Mouse (Mus musculus): Measurements from ENCODE around the gene Dcaf1.

The Dcaf1 gene

DNA sequence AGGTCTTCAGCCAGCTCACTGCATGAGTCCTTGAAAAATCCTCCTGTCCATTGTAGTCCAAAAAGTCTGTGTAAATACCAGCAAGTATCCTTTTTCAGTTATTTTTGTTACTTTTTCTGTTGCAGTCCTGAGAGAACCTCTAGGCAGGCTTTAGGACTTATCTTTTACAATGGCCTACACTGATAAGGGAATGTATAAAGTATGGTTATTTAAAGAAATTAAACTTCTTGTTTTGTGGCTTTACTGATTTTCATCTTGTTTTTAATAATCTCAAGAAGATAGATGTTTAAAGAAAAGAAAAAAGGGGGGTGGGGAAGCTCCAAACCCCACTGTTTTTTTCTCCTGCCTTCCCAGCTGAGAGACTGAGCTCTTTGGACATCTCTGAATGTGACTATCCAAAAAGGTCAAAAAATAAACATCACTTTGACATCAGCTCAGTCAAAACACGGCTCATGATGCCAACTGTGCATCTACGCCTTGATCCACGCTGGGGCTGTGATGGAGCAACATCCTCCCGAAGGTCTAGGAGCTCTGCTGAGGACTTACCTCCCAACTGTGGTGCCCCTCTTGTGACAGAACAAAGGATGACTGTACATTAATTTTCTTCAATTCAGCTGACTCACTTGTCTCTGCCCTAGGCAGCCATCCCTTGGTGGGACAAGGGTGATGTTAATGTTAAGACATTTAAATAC lies 81.6 kb downstream of the Dcaf1 start:
- no peak for DNase-seq (ENCODE audit: low read depth in 1 of 2, low spot score in 2 of 2)

DNA sequence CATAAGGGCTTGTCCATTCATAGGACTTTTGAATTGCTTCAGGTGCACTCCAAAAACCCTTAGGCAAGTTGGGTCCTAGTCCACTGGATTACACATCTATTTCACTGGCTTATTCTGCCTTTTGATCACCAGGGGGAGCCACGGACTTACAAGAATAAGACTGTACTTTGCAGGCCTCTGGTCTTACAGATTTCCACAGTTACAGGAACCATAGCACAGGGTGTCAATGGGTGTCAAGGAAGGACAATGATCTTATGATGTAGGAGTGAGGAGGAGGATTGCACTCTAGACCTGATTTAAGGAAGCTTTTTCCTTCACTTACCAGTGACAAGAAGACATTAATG lies 82.1 kb downstream of the Dcaf1 start:
- DNase-seq (ENCODE audit: low read depth in 1 of 2, low spot score in 2 of 2) = no peak

DNA sequence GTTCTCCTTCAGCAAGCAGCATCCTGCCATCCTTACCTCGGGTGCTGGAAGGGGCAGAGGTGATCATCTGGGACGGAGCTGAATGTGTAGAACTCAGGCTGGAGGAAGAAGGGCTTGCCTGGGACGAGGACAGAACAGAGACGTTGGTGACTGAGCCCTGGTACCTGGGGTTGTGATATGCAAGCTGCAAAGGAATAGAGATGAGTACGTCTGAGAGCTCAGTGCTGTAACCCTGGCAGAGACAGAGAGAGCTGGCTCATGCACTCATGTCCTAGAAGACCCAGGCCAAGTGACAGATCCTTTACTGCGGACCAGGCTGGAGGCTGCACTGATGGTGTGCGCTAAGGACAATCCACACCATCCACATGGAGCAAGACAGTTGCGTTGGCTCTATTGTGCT lies 84.9 kb downstream of the Dcaf1 start:
- DNase-seq (ENCODE audit: low read depth in 1 of 2, low spot score in 2 of 2) = no peak

DNA sequence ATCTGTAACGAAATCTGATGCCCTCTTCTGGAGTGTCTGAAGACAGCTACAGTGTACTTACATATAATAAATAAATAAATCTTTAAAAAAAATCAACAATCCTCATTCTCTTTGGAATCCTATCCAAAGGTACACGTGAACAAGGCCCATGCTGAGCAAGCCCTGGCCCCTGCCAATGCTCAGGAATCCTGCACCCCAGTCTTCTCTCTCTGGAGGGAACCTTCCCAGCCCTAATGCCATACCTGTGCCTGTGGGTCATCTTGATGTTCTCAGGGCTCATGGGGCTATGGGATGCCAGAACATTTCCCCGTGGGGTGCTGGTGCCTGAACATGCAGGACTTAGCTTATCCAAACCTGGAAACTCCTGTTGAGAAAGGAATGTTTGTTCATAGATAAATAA lies 86.5 kb downstream of the Dcaf1 start:
- no peak for DNase-seq (ENCODE audit: low read depth in 1 of 2, low spot score in 2 of 2)

DNA sequence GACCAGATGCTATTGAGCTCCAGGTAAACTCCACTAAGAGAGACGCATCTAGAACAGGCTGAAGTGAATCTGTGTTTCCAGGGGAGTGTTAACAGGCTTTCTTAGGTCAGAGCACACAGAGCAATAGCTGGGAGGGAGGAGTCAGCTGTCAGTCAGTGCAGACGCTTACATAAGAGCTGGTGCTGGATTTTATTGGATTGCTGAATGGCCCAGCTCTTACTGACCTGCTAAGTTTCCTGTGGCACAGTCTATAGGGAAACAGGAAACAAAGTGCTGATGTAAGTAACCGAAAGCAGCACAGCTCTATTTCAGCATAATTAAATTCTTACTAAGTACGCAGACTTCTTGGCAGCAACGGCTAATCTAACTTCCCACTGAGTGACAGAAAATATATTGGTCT lies 87.0 kb downstream of the Dcaf1 start:
- no peak for DNase-seq (ENCODE audit: low read depth in 1 of 2, low spot score in 2 of 2)

DNA sequence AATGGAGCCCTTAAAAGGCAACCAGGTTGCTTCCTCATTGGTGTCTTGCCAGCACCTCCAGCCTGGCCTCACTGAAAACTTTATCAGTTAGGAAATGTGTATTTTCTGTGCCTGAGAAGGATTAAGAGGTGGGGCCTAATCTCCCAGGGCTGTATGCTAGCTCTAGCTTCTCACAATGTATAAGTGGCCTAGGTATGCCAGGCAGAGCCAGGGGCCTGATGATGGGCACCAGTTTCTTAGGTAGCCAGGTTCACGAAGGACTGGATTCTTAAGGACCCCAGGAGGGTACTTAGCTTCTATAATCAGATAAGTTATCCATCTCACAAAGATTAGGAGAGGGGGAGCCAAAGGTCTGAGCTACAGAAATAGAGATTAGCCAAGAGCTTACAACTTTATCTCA lies 90.0 kb downstream of the Dcaf1 start:
- DNase-seq (ENCODE audit: low read depth in 1 of 2, low spot score in 2 of 2) = no peak

DNA sequence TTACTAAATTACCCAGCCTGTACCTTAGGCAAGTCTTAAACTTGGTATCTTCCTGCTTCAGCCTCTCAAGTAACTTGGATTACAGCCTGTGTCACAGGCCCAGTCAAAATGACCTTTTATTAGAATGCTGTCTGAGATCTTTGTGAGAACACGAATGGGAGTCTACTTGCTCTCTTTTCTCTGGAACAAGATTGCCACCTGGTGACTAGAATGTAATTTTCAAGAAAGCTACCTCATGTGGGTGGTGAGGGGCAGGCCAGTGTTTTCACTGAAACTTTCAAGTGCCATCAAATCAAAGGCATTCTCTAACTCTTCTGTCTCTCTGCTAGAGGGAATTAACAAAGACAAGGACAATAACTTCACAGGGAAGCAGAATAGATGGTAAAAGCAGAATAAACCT lies 92.1 kb downstream of the Dcaf1 start:
- DNase-seq (ENCODE audit: low read depth in 1 of 2, low spot score in 2 of 2) = no peak

DNA sequence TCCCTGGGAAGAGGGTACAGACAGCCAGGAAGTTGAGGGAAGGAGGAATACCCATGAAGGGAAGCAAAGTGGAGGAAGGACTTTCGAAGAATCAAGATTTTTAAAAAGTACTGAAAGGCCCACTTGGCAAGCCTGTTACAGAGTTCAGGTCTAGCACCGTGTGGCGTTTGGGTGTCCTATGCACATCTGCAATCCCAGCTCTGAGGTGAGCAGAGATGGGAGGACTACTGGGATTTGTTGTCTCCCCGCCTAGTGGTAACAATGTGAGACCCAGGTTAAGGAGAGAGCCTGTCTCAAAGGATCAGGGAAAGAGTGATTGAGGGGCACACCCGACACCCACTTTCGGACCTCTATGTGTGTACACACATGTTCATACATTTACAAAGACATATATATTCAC lies 93.2 kb downstream of the Dcaf1 start:
- no peak for DNase-seq (ENCODE audit: low read depth in 1 of 2, low spot score in 2 of 2)
